Mouse (Mus musculus): ENCODE data around the gene Sox13.

Sox13 gene

GRCm38 (mm10) chr1:133423543-133424480, at the start of gene Sox13:
TSS of gene Sox13 (minus strand) at chr1:133424377.
- DNase-seq (ENCODE audit: low read depth, low spot score): peak; percentile 23

DNA sequence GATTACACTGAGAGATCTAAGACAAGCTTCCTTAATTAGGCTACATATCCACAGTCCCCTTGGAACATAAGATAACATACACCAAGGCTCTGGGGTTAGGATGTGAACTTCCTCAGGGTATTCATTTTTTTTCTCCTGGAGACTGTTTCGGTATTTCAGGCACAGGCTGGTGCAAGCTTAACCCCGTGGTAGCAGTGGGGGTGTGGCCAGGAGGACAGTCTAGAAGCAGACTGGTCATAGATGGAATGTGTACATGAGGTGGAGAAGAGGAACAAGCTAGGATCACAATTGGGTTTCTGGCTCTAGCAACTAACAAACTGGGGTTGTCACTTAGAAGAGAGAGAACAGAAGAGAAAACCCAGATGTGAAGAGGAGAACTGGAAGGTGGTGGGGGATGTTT, 47.4 kb upstream of the Sox13 start:
- no peak for DNase-seq (ENCODE audit: low read depth, low spot score)

- no peak for DNase-seq (ENCODE audit: low read depth, low spot score)
These were observed 46.9 kb upstream of the Sox13 start for GRCm38 (mm10) chr1:133471086-133471485.

DNA sequence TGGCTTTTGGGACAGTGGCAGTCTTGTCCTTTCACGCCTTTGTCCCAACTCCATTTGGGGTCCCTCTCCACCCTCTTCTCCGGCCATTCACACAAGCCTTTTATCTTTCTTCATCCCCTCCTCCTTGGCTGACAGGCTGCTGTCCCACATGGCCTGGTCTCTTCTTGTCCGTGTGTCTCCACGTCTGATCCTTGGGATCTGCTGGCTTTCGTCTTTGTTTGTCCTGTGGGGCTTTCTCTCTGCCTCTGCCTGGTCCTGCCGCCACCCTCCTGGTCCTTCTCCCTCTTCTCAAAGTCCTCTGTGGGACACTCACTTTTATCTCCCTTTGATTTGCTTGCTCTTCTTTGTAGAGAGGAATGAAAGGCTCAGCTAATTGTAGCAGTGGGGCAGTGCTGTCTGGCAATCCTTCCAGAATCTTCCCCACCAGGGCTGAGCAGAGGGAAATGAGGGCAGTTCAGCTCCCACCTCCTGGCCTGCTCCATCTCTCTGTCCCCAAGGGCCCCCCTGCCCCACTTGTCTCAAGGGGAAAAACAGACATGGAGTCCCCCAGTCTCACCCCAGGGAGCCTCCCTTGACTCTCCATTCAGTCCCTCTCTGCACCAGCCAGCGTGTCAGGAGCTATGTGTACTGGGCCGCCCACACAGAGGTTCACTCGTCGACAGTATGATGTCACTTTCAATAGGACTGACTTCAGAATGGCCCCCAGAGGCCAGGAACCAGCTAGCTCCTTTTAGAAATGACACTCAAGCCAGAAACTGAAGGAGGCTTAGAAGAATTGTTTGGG, 46.3 kb upstream of the Sox13 start:
- DNase-seq (ENCODE audit: low read depth, low spot score): no peak

DNA sequence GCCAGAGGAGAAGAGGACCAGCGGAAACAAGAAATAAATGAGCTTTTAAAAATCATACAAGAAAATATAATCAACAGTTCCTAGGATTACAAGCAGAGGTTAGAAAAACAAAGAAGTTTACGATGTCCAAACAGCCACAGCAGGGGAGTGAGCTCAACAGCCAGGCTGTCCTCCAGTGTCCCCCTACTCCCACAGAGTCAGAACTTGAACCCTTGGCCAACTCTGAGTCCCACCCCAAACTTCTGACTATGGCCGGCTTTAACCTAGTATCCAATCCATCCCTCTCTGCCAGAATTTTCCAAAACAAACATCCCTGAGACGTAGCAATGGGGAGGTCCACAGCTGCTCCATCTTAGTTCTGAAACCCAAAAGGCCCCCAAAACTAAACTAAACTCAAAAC, 45.0 kb upstream of the Sox13 start:
- no peak for DNase-seq (ENCODE audit: low read depth, low spot score)

GRCm38 (mm10) chr1:133468751-133469150, 44.6 kb upstream of the Sox13 start:
- no peak for DNase-seq (ENCODE audit: low read depth, low spot score)

GRCm38 (mm10) chr1:133467905-133468304, 43.7 kb upstream of the Sox13 start:
- no peak for DNase-seq (ENCODE audit: low read depth, low spot score)

DNA sequence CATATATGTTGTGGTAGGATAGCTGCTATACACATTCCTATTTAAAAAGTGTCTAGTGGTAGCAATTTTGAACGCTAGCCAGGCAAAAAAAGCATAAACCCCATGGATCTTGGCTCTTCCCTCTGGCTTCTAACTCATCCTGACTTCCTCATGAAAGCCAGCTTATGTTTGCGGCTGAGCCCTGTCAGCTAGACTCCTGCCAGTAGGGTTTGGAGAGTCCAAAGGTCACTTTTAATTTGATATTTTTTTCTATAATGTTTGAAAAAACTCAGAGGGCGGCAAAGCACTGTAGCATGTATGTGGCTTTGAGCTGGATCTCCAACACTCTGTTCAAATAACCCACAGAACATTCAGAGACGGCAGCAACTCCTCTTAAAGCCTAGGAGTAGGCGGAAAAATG, 39.0 kb upstream of the Sox13 start:
- no peak for DNase-seq (ENCODE audit: low read depth, low spot score)

- no peak for DNase-seq (ENCODE audit: low read depth, low spot score)
These were observed 36.8 kb upstream of the Sox13 start for GRCm38 (mm10) chr1:133460996-133461395.

- no peak for DNase-seq (ENCODE audit: low read depth, low spot score)
These were observed 31.9 kb upstream of the Sox13 start for GRCm38 (mm10) chr1:133456097-133456496.

DNA sequence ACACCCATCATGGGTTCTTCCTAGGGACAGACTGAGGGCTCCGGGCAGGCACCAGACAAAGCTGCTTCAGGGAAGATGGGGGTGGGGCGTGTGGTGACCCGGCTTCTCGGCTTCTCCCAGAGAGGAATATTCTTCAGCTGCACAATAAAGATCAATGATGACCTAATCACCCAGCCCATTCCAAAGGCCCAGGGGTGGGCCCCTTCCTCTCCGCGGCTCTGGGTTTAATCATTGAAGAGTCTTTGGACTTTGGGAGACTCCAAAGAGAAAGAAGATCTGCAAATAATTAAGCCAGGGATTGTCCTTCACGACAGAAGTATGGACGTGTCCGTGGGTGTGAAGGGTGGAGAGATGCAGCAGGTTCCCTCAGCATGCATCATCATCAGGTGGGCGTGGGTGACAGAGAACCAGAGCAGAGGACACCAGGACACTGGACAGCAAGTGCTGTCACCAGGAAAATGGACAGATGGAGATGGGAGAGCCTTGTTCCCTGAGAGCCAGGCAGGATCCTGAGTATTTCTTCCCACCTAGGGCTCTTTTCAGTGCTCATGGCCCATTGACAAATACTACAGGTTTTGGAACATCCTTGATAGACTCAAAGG, 28.5 kb upstream of the Sox13 start:
- no peak for DNase-seq (ENCODE audit: low read depth, low spot score)

DNA sequence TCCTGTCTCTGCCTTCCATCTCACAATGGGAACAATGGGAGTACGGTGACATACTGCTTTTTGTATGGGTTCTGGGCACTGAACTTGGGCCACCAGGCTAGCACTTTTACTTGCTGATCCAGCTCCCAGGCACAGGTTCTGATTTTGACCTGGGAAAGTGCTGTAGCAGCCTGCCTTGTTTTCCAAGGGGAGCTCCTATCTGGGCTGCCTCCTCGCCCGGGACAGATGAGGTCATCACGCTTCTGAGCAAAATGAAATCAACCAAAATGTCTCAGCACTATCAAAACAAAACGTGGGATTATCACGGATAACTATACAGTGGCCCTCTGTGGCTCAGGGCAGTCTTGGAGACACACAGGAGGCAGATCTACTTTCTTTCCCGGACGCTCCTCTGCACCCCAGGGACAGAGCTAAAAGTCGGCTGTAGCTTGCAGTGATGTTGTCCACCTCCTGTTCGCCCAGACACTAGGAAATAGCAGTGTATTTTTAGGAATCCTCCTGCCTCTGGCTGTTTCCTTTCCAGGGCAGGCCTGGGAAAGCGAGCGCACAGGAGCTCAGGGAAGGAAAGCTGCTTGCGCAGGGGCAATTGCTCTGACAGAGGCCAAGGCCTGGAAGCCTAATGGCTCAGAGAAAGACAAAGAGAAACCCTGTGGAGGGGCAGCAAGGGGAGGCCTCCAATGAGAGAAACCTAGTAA, 27.8 kb upstream of the Sox13 start:
- DNase-seq (ENCODE audit: low read depth, low spot score): no peak

DNA sequence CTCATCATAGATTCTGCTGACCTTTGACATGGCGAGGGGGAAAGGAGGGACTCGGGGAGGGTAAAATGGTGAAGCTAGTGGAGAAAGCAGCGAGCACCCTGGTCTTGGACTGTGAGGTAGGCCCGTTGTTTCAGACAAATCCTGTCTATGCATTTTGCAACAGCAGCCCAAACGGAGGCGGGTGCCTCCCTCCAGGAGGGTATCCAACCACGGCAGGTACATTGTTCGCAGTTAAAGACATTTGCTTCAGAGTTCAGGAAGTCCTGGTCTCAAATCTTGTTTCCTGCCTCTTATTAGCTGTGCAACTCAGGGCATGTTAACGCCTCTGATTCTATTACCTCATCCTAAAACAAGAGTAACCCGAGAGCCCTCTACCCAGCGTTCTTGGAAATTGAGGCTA, 26.8 kb upstream of the Sox13 start:
- DNase-seq (ENCODE audit: low read depth, low spot score): no peak

DNA sequence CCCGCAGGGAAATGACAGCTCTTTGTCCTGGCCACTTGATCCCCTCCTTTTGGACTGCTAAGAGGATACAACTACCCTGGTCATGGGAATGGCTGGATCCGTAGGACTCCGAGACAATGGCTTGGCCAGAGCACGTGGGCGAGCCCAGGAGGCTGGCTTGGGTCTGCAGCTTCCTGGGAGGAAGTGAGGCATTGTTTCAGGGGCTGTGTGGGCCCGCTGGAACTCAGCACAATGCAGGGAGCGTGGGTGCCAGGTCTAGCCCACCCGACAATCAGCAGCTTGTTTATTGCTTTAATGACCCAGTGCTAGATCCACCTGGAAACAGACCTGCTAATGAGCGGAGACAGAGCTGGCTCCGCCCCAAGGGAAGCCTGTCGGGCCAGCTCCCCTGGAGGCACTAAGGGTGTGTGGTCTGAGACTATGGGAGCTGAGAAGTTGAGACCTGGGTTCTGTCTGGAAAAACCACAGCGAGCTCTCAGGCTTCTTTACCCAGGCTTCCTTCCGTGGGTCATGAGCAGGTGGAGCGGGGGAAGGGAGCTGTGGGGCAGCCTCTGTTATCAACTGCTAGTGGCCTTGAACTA, 24.3 kb upstream of the Sox13 start:
- no peak for DNase-seq (ENCODE audit: low read depth, low spot score)

- DNase-seq (ENCODE audit: low read depth, low spot score): no peak
These were observed 22.1 kb upstream of the Sox13 start for GRCm38 (mm10) chr1:133446291-133446690.

DNA sequence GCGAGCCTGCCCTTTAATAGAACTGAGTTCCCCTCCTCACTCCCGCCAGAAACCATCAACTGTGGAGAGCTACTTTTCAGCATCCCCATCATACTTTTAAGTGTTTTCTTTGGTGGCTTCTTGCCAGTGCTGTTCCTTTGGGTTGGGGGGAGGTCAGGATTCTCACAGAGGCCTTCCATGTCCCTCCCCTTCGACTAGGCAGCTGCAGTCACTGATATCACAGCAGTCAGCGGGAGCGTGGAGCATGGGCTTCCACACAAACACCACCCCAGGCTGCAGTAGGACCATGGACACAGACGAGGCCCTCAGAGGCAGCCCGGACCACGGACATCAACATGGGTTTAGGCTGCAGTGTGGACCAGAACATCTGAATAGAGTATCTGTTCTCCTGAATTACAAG, 20.1 kb upstream of the Sox13 start:
- DNase-seq (ENCODE audit: low read depth, low spot score): no peak

GRCm38 (mm10) chr1:133437916-133438683, 13.9 kb upstream of the Sox13 start:
- no peak for DNase-seq (ENCODE audit: low read depth, low spot score)

DNA sequence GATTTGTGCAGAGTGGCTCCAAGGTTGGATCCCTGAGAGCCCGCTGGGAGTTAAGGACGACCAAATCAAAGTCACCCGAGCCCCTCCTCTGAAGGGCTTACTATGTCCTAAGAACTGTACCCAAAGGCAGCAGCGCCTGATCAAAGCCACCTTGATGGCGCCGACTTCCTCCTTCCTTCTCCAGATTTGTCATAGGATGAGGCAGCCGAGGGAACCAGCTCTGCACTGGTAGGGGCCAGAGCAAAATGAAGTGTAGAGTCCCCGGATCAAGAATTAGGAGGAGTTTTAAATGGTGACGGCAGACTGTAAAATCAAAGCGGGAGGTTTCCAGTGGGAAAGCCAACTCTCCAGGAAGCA, 10.6 kb upstream of the Sox13 start:
- DNase-seq (ENCODE audit: low read depth, low spot score): no peak

DNA sequence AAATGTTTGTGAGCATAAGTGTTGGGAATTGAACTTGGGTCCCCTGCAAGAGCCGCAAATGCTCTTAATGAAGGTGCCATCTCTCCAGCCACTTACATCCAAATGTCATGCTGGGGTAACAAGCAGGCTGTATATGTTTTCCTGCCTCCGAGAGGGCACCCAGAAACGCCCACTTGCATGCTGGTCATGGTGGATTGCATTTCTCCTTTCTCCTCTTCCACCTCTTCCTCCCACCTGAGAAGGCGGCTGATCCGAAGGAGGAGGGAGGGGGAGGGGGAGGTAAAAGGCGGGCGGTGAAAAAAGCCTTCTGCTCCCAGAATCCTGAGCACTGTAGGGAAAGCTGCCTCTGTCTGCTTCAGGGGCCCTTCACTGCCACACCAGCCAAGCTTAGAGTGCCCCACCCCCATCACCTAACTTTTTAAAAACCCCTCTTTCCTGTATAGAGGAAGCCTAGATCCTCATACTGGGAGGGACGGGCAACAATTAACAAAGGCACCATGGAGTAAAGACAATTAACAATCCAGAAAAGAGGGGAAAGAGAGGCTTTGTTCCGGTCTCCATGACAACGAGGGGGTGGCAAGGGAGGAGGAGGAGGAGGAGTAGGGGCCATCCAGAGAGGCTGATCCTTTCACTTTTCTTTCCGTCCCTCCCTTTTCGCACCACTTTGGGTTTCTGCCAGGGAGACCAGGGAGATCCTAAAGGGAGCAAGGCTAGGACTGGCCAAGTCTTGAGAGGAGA, 10.0 kb upstream of the Sox13 start:
- DNase-seq (ENCODE audit: low read depth, low spot score): peak; percentile 19

DNA sequence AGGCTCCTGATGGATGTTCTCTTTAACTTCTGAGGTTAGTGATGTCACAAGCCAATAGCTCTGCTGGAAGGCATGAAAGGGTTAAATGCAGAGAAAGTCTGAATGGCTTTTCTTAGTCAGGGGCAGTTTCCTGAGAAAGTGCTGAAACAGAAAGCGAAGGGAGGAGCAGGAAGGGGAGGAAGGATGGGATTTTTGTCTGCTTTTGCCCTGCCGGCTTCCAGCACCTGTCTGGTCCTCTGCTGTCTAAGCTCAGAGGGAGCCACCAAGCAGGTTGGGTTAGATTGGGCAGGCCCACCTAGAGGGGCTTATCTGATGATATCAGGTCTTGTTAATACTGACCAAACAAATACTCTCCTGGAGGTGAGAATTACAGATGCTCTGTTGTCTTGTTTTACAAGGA, 8.4 kb upstream of the Sox13 start:
- DNase-seq (ENCODE audit: low read depth, low spot score): no peak

Measured in telencephalon, adult 2 months (tissue).